In the genomic region with DNA sequence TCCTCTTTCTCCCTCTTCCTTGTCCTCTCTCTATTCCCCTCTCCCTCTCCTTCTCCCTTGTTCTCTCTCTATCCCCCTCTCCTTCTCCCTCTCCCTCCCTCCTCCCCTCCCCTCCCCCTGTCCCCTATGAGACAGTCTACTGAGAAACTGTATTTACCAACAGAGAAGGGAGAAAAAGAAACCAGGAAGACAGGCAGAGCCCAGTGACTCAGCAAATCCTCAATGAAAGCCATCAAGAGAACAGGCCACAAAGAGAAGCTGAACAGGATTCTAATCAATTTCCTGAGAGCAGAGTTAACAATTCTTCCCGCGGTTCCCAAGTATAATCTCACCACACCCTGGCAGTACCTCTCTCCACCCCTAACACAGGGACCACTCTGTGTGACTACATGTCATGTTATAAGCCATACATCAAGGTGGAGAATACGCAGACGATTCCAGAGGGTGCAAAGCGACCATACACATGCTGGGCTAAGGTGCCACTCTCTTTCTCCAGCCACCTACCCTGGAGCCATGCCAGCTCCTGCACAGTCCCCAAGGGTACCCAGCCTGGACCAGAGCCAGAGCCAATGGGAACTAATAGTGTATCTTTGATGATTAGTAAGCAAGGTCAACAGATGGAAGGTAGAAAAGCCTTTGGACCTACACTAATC, we compare ENCODE assay signal across 12 mouse cellular contexts. TPM values are rescaled to one million over a fixed set of nuclear protein-coding genes. Genes with fewer than 3 reads are reported as not detected.
DNase-seq lines count a peak whose midpoint lies in the region; ATAC-seq and TF ChIP-seq lines count a peak whose summit lies in the region.
"Had no signal": no experiment of that assay in that cellular context is flagged by ENCODE, and none has a peak within 500 bp of the region (broad histone marks: within the 10 kb centered on the region; RNA-seq: fewer than 3 reads in every experiment).

No protein-coding gene starts in this region.

- no peaks in the 10 kb centered on the region for H3K9me3 ChIP-seq in lung, postnatal 0 days (ENCODE audit: low read length)
- H3K9me3 ChIP-seq in intestine, embryonic 14.5 days (ENCODE audit: control insufficient read depth, low read length): no peaks in the 10 kb centered on the region
- no peaks in the 10 kb centered on the region for H3K9me3 ChIP-seq in stomach, embryonic 14.5 days (ENCODE audit: control insufficient read depth, low read depth, low read length)
- H3K9me3 ChIP-seq: midbrain, embryonic 15.5 days had no signal

- ATAC-seq in lung, postnatal 0 days: no peak
- 0 out of 2 replicates have a peak, but pooled peaks have one; percentile 13 for ATAC-seq in intestine, embryonic 14.5 days (replicated peaks; ENCODE audit: low FRiP score, low TSS enrichment, low read depth)
- peak; percentile 46 for ATAC-seq in stomach, embryonic 14.5 days (ENCODE audit: insufficient number of reproducible peaks, insufficient read depth, low FRiP score, low read depth)
- ATAC-seq: midbrain, embryonic 15.5 days had no signal

- no peak overlapping the region for H3K4me2 ChIP-seq in lung, postnatal 0 days (replicated peaks; ENCODE audit: low read depth, low read length)
- no peak overlapping the region for H3K4me2 ChIP-seq in intestine, embryonic 14.5 days (ENCODE audit: low read length)
- no peak overlapping the region for H3K4me2 ChIP-seq in stomach, embryonic 14.5 days (replicated peaks; ENCODE audit: low read depth, low read length)
- H3K4me2 ChIP-seq: midbrain, embryonic 15.5 days had no signal

- H3K4me3 ChIP-seq in lung, postnatal 0 days (ENCODE audit: low read depth, low read length): no peak overlapping the region
- no peak overlapping the region for H3K4me3 ChIP-seq in intestine, embryonic 14.5 days (ENCODE audit: low read depth, low read length)
- H3K4me3 ChIP-seq in stomach, embryonic 14.5 days (ENCODE audit: low read depth, low read length): no peak overlapping the region
- no peak overlapping the region for H3K4me3 ChIP-seq in left cerebral cortex, adult 2 months
- H3K4me3 ChIP-seq: midbrain, embryonic 15.5 days had no signal

- H3K36me3 ChIP-seq in lung, postnatal 0 days (ENCODE audit: insufficient read depth, low read length): no peaks in the 10 kb centered on the region
- H3K36me3 ChIP-seq in intestine, embryonic 14.5 days (ENCODE audit: control insufficient read depth, insufficient read depth, low read length): no peaks in the 10 kb centered on the region
- H3K36me3 ChIP-seq in stomach, embryonic 14.5 days (ENCODE audit: control insufficient read depth, insufficient read depth, low read length): no peaks in the 10 kb centered on the region
- H3K36me3 ChIP-seq: midbrain, embryonic 15.5 days had no signal

- H3K27ac ChIP-seq in lung, postnatal 0 days (ENCODE audit: low read length): no peak overlapping the region
- H3K27ac ChIP-seq in intestine, embryonic 14.5 days (ENCODE audit: low read depth): 0 out of 2 replicates have a peak overlapping the region, but pooled peaks have one; percentile 27
- peak overlapping the region; percentile 52; the same call in 1 of the 2 replicates for H3K27ac ChIP-seq in stomach, embryonic 14.5 days (ENCODE audit: low read length)
- no peak overlapping the region for H3K27ac ChIP-seq in left cerebral cortex, adult 2 months
- H3K27ac ChIP-seq: midbrain, embryonic 15.5 days had no signal

- H3K4me1 ChIP-seq in lung, postnatal 0 days (ENCODE audit: insufficient read depth, low read depth, low read length): no peaks in the 10 kb centered on the region
- H3K4me1 ChIP-seq in intestine, embryonic 14.5 days (replicated peaks; ENCODE audit: control insufficient read depth, insufficient read depth, low read length): peaks cover 5% of the 10 kb centered on the region; the same call in 1 of the 2 replicates
- H3K4me1 ChIP-seq in stomach, embryonic 14.5 days (ENCODE audit: control insufficient read depth, insufficient read depth, low read length): no peaks in the 10 kb centered on the region
- H3K4me1 ChIP-seq: midbrain, embryonic 15.5 days had no signal

- H3K27me3 ChIP-seq in lung, postnatal 0 days (replicated peaks; ENCODE audit: insufficient read depth, low read length): no peaks in the 10 kb centered on the region
- H3K27me3 ChIP-seq in intestine, embryonic 14.5 days (replicated peaks; ENCODE audit: control insufficient read depth, insufficient read depth, low read length): no peaks in the 10 kb centered on the region
- H3K27me3 ChIP-seq in stomach, embryonic 14.5 days (ENCODE audit: control insufficient read depth, insufficient read depth, low read length): no peaks in the 10 kb centered on the region
- H3K27me3 ChIP-seq: midbrain, embryonic 15.5 days had no signal

- intact Hi-C loops in left cerebral cortex, adult 2 months (cut with DNase I): no loop called here

- whole genome bisulfite sequencing in lung, postnatal 0 days: 45% methylated on average over 5 of the region's 5 CpGs
- 52% methylated on average over 5 of the region's 5 CpGs for WGBS in intestine, embryonic 14.5 days
- WGBS in stomach, embryonic 14.5 days: 54% methylated on average over 5 of the region's 5 CpGs

- no peak for TF ChIP-seq EP300 in lung, postnatal 0 days (IDR thresholded peaks at IDR 0.05)

- H3K9ac ChIP-seq in lung, postnatal 0 days (replicated peaks; ENCODE audit: low read depth): no peak overlapping the region
- H3K9ac ChIP-seq in intestine, embryonic 14.5 days (ENCODE audit: low read length): no peak overlapping the region
- no peak overlapping the region for H3K9ac ChIP-seq in stomach, embryonic 14.5 days (replicated peaks; ENCODE audit: low read depth, low read length)
- H3K9ac ChIP-seq: midbrain, embryonic 15.5 days had no signal

- peak; percentile 48 for DNase-seq in lung, postnatal 36 days
- no peak for DNase-seq in lung, postnatal 0 days (ENCODE audit: low spot score)
- DNase-seq in R1 (ENCODE audit: low read depth, low spot score): peak; percentile 60
- DNase-seq in intestine, embryonic 14.5 days (ENCODE audit: low spot score): no peak
- DNase-seq in left cerebral cortex, adult 2 months (ENCODE audit: extremely low spot score in 1 of 2, low spot score in 2 of 2): no peak
- no peak for DNase-seq in kidney, postnatal 36 days
- no peak for DNase-seq in layer of hippocampus, postnatal 10 days (ENCODE audit: low spot score in 2 of 2)
- DNase-seq: kidney, adult 2 months had no signal

- no peak for TF ChIP-seq CTCF in lung, postnatal 0 days (IDR thresholded peaks at IDR 0.05)
- TF ChIP-seq CTCF in left cerebral cortex, adult 2 months (IDR thresholded peaks at IDR 0.05): no peak

RNA-seq across cellular contexts. Expression of gene Gstm3, which starts 4.3 kb away (rescaled TPM):
- 0.27 and 0.40 TPM in 2 replicates for polyA plus RNA-seq in lung, postnatal 0 days (2015; fragmentation: Nextera tagmentation; extraction: Ambion mirVana)
- polyA plus RNA-seq in intestine, embryonic 14.5 days (2014; fragmentation: Nextera tagmentation; extraction: Ambion mirVana): 27.3 and 41.6 TPM in 2 replicates
- 27.4 and 30.9 TPM in 2 replicates for polyA plus RNA-seq in stomach, embryonic 14.5 days (2014; fragmentation: Nextera tagmentation; extraction: Ambion mirVana)
- not detected for total RNA-seq in left cerebral cortex, adult 2 months (2021)
- total RNA-seq in layer of hippocampus, postnatal 10 days (2021): not detected
- total RNA-seq: left cerebral cortex, postnatal 14 days had no signal
- polyA plus RNA-seq: embryonic facial prominence, embryonic 11.5 days had no signal

RNA-seq across cellular contexts. Expression of gene Gstm6, which starts 21.2 kb away (rescaled TPM):
- polyA plus RNA-seq in lung, postnatal 0 days (2015; fragmentation: Nextera tagmentation; extraction: Ambion mirVana): 3.6 and 4.1 TPM in 2 replicates
- polyA plus RNA-seq in intestine, embryonic 14.5 days (2014; fragmentation: Nextera tagmentation; extraction: Ambion mirVana): 8.7 and 11.6 TPM in 2 replicates
- polyA plus RNA-seq in stomach, embryonic 14.5 days (2014; fragmentation: Nextera tagmentation; extraction: Ambion mirVana): 6.9 and 8.1 TPM in 2 replicates
- 1 to 10 TPM; 4.7 to 6.7 TPM for total RNA-seq in left cerebral cortex, adult 2 months (2021)
- total RNA-seq in layer of hippocampus, postnatal 10 days (2021): 10 to 100 TPM in 1 of 2 experiments, 1 to 10 TPM in 1; 8.8 to 12.0 TPM

RNA-seq across cellular contexts. Expression of gene Gstm2, which starts 21.5 kb away (rescaled TPM):
- 129 and 132 TPM in 2 replicates for polyA plus RNA-seq in lung, postnatal 0 days (2015; fragmentation: Nextera tagmentation; extraction: Ambion mirVana)
- 140 and 141 TPM in 2 replicates for polyA plus RNA-seq in intestine, embryonic 14.5 days (2014; fragmentation: Nextera tagmentation; extraction: Ambion mirVana)
- polyA plus RNA-seq in stomach, embryonic 14.5 days (2014; fragmentation: Nextera tagmentation; extraction: Ambion mirVana): 169 TPM in 2 replicates
- total RNA-seq in left cerebral cortex, adult 2 months (2021): 1 to 10 TPM; 2.0 to 4.6 TPM
- 1 to 10 TPM; 2.3 to 4.0 TPM for total RNA-seq in layer of hippocampus, postnatal 10 days (2021)

RNA-seq across cellular contexts. Expression of gene Gstm7, which starts 33.2 kb away (rescaled TPM):
- polyA plus RNA-seq in lung, postnatal 0 days (2015; fragmentation: Nextera tagmentation; extraction: Ambion mirVana): 5.6 and 6.5 TPM in 2 replicates
- 21.3 and 23.4 TPM in 2 replicates for polyA plus RNA-seq in intestine, embryonic 14.5 days (2014; fragmentation: Nextera tagmentation; extraction: Ambion mirVana)
- polyA plus RNA-seq in stomach, embryonic 14.5 days (2014; fragmentation: Nextera tagmentation; extraction: Ambion mirVana): 19.6 and 21.0 TPM in 2 replicates
- total RNA-seq in left cerebral cortex, adult 2 months (2021): 10 to 100 TPM; 82.7 to 85.1 TPM
- 10 to 100 TPM; 60.7 to 70.1 TPM for total RNA-seq in layer of hippocampus, postnatal 10 days (2021)

RNA-seq across cellular contexts. Expression of gene Gstm1, which starts 53.0 kb away (rescaled TPM):
- polyA plus RNA-seq in lung, postnatal 0 days (2015; fragmentation: Nextera tagmentation; extraction: Ambion mirVana): 230 and 249 TPM in 2 replicates
- 186 and 220 TPM in 2 replicates for polyA plus RNA-seq in intestine, embryonic 14.5 days (2014; fragmentation: Nextera tagmentation; extraction: Ambion mirVana)
- polyA plus RNA-seq in stomach, embryonic 14.5 days (2014; fragmentation: Nextera tagmentation; extraction: Ambion mirVana): 320 and 324 TPM in 2 replicates
- 100 to 1,000 TPM; 266 to 284 TPM for total RNA-seq in left cerebral cortex, adult 2 months (2021)
- 100 to 1,000 TPM in 1 of 2 experiments, 10 to 100 TPM in 1; 94.4 to 102 TPM for total RNA-seq in layer of hippocampus, postnatal 10 days (2021)

Comparison
In these comparisons a context has a peak if more than half of its experiments do, and no peak if none do; other contexts are left out.
1. DNase-seq: peak in lung, postnatal 36 days (single experiment) and R1 (single experiment); none in lung, postnatal 0 days (single experiment), intestine, embryonic 14.5 days (single experiment), left cerebral cortex, adult 2 months (0 of 2), kidney, postnatal 36 days (0 of 2) and layer of hippocampus, postnatal 10 days (0 of 2).
2. H3K27ac ChIP-seq: peak in intestine, embryonic 14.5 days (single experiment) and stomach, embryonic 14.5 days (single experiment); none in lung, postnatal 0 days (single experiment) and left cerebral cortex, adult 2 months (single experiment).
3. RNA of gene Gstm3, which starts 4.3 kb away (polyA plus RNA-seq): 27.3 to 41.6 TPM in intestine, embryonic 14.5 days and 27.4 to 30.9 TPM in stomach, embryonic 14.5 days; 0.27 to 0.40 TPM in lung, postnatal 0 days; every median in the first group is over 10 times any median in the second.